ENCODE assay signal across 13 mouse cellular contexts in genomic region chr19:48259223-48259622, GRCm38 (mm10). TPM values are rescaled to one million over a fixed set of nuclear protein-coding genes. Genes with fewer than 3 reads are reported as not detected.
A peak's percentile ranks its signal among the peaks of the same experiment; 100 is the strongest.
DNase-seq lines count a peak whose midpoint lies in the region; ATAC-seq and TF ChIP-seq lines count a peak whose summit lies in the region.
"Had no signal": no experiment of that assay in that cellular context is flagged by ENCODE, and none has a peak within 500 bp of the region (broad histone marks: within the 10 kb centered on the region; RNA-seq: fewer than 3 reads in every experiment).

No protein-coding gene starts in this region.

- H3K9ac ChIP-seq in stomach, postnatal 0 days (ENCODE audit: low read length): no peak overlapping the region
- H3K9ac ChIP-seq: liver, embryonic 15.5 days had no signal

- no peaks in the 10 kb centered on the region for H3K4me1 ChIP-seq in stomach, postnatal 0 days (replicated peaks; ENCODE audit: control insufficient read depth, insufficient read depth)
- H3K4me1 ChIP-seq: liver, embryonic 15.5 days had no signal

- no peak overlapping the region for H3K4me3 ChIP-seq in stomach, postnatal 0 days (ENCODE audit: low read depth, low read length)
- H3K4me3 ChIP-seq: liver, embryonic 15.5 days had no signal

- no peak; the same call in 1 of the 2 replicates for ATAC-seq in stomach, postnatal 0 days (ENCODE audit: low FRiP score, low TSS enrichment)
- ATAC-seq: intestine, embryonic 16.5 days had no signal

- H3K27me3 ChIP-seq in stomach, postnatal 0 days (ENCODE audit: control insufficient read depth, insufficient read depth, low read length): no peaks in the 10 kb centered on the region
- H3K27me3 ChIP-seq: liver, embryonic 15.5 days had no signal

- no peak for TF ChIP-seq CTCF in stomach, postnatal 0 days (IDR thresholded peaks at IDR 0.05; ENCODE audit: low read depth)

- DNase-seq in frontal cortex, postnatal 36 days (ENCODE audit: low spot score in 2 of 2): peak; percentile 34 to 50
- no peak for DNase-seq in frontal cortex, postnatal 14 days (ENCODE audit: low spot score in 2 of 2)
- DNase-seq in left cerebral cortex, adult 18-20 months (ENCODE audit: low spot score in 2 of 2): peak; percentile 66
- DNase-seq in left cerebral cortex, postnatal 4 days: no peak
- DNase-seq in brain, adult 2 months (ENCODE audit: low read depth, low spot score): peak; percentile 79
- DNase-seq in mesoderm, embryonic 11.5 days (ENCODE audit: low read depth, low spot score): peak; percentile 64
- no peak for DNase-seq in stomach, postnatal 0 days (ENCODE audit: low spot score)
- DNase-seq in spleen, adult 12 weeks (ENCODE audit: low spot score): no peak
- DNase-seq: cerebellum, adult 2 months; layer of hippocampus, postnatal 36 days had no signal

- H3K27ac ChIP-seq in stomach, postnatal 0 days (replicated peaks): no peak overlapping the region
- H3K27ac ChIP-seq: liver, embryonic 15.5 days had no signal

- 61% methylated on average over 7 of the region's 7 CpGs for WGBS in stomach, postnatal 0 days

- TF ChIP-seq EP300 in stomach, postnatal 0 days (optimal IDR thresholded peaks at IDR 0.05): no peak

- H3K36me3 ChIP-seq in stomach, postnatal 0 days (ENCODE audit: control insufficient read depth, insufficient read depth, low read length): no peaks in the 10 kb centered on the region
- H3K36me3 ChIP-seq: liver, embryonic 15.5 days had no signal

- no peak overlapping the region for H3K4me2 ChIP-seq in stomach, postnatal 0 days (replicated peaks; ENCODE audit: low read depth)
- H3K4me2 ChIP-seq: liver, embryonic 15.5 days had no signal

- intact Hi-C loops in left cerebral cortex, postnatal 4 days (cut with DNase I): no loop called here

- H3K9me3 ChIP-seq in stomach, postnatal 0 days (ENCODE audit: control insufficient read depth, low read length): no peaks in the 10 kb centered on the region

RNA-seq across cellular contexts. Expression of gene Sorcs3, which starts 53.4 kb away (rescaled TPM):
- total RNA-seq in left cerebral cortex, adult 18-20 months (2021): 10 to 100 TPM; 37.6 to 38.1 TPM
- total RNA-seq in left cerebral cortex, postnatal 4 days (2021): 10 to 100 TPM; 15.8 to 20.9 TPM
- 0.28 TPM in 2 replicates for polyA plus RNA-seq in stomach, postnatal 0 days (2015; fragmentation: Nextera tagmentation; extraction: Ambion mirVana)
- total RNA-seq: gastrocnemius, adult 18-20 months had no signal

Comparison
In these comparisons a context has a peak if more than half of its experiments do, and no peak if none do; other contexts are left out.
1. DNase-seq: peak in frontal cortex, postnatal 36 days (2 of 2), left cerebral cortex, adult 18-20 months (2 of 2), brain, adult 2 months (single experiment) and mesoderm, embryonic 11.5 days (single experiment); none in frontal cortex, postnatal 14 days (0 of 2), left cerebral cortex, postnatal 4 days (single experiment), stomach, postnatal 0 days (single experiment) and spleen, adult 12 weeks (single experiment).